Mouse (Mus musculus): ENCODE measurements at regions not wholly inside any gene's neighbourhood (a gene's known extent, or its start where the extent isn't known, plus 50 kb on each side); places are given as distances from the start of the nearest gene placed in this dataset.
"Not testable (repeated sequence)": the region's sequence is repeated elsewhere in the genome, so short reads cannot be mapped to it uniquely, and the experiment has no call there.

- not testable (repeated sequence) for DNase-seq (ENCODE audit: low spot score)
Measured at GRCm38 (mm10) chr3:31708367-31708766, 193.9 kb upstream of the Kcnmb2 start.

- no peak for DNase-seq (ENCODE audit: low spot score)
Measured at GRCm38 (mm10) chr3:31741289-31741688, 161.0 kb upstream of the Kcnmb2 start.

GRCm38 (mm10) chr3:31755881-31756280 is 146.4 kb upstream of the Kcnmb2 start:
- no peak for DNase-seq (ENCODE audit: low spot score)

GRCm38 (mm10) chr3:31769193-31769592 is 133.1 kb upstream of the Kcnmb2 start:
- no peak for DNase-seq (ENCODE audit: low spot score)

GRCm38 (mm10) chr3:31790342-31790970 is 111.9 kb upstream of the Kcnmb2 start:
- peak; percentile 2 for DNase-seq (ENCODE audit: low spot score)

- no peak for DNase-seq (ENCODE audit: low spot score)
Measured at GRCm38 (mm10) chr3:31793466-31794040, 108.8 kb upstream of the Kcnmb2 start.

GRCm38 (mm10) chr3:31796621-31797020 is 105.7 kb upstream of the Kcnmb2 start:
- DNase-seq (ENCODE audit: low spot score) = no peak

GRCm38 (mm10) chr3:31799192-31799591 is 103.1 kb upstream of the Kcnmb2 start:
- no peak for DNase-seq (ENCODE audit: low spot score)

GRCm38 (mm10) chr3:31804038-31804437 is 98.3 kb upstream of the Kcnmb2 start:
- DNase-seq (ENCODE audit: low spot score) = no peak

- DNase-seq (ENCODE audit: low spot score) = no peak
Measured at GRCm38 (mm10) chr3:31807741-31808140, 94.6 kb upstream of the Kcnmb2 start.

GRCm38 (mm10) chr3:31809131-31809530 is 93.2 kb upstream of the Kcnmb2 start:
- DNase-seq (ENCODE audit: low spot score) = not testable (repeated sequence)

GRCm38 (mm10) chr3:31811232-31811631 is 91.1 kb upstream of the Kcnmb2 start:
- DNase-seq (ENCODE audit: low spot score) = no peak

- DNase-seq (ENCODE audit: low spot score) = no peak
Measured at GRCm38 (mm10) chr3:31831913-31832312, 70.4 kb upstream of the Kcnmb2 start.

GRCm38 (mm10) chr3:31841253-31841652 is 61.1 kb upstream of the Kcnmb2 start:
- DNase-seq (ENCODE audit: low spot score) = no peak

GRCm38 (mm10) chr3:31847087-31847486 is 55.2 kb upstream of the Kcnmb2 start:
- no peak for DNase-seq (ENCODE audit: low spot score)

Measured in gastrocnemius, adult 18-20 months (tissue).